Mouse (Mus musculus) left cerebral cortex, adult 18-20 months (tissue): ENCODE results near the gene Lbhd1. TPM values are rescaled to one million over a fixed set of nuclear protein-coding genes. Genes with fewer than 3 reads are reported as not detected.

ENCODE experiments used
- microRNA-seq, 2 experiments: library from miRNA; unstranded; fragments of <30 nt; microRNA quantifications; one replicate each; pipeline ENCODE4 v1.2.0; 2021
- total RNA-seq, 2 experiments: library from RNA; stranded (reverse); gene quantifications; 2 replicates each; pipeline ENCODE4 v1.2.3; 2021

Gene Lbhd1
- total RNA-seq, 2 experiments from 2014 or later = 8.2 TPM

Small RNAs within 50 kb of the gene (microRNA-seq; reads per million reads assigned to microRNA genes)
- 0.25 to 0.42 reads per million in 2 experiments for gene Mir5136

Other genes starting within 250 kb of the Lbhd1 start
- gene Chrm1, start 219.9 kb upstream of the Lbhd1 start, total RNA-seq = 100 to 1,000 TPM; 141 to 144 TPM
- gene Slc3a2, start 160.4 kb upstream of the Lbhd1 start, total RNA-seq = 100 to 1,000 TPM; 148 to 152 TPM
- 10 to 100 TPM; 46.9 to 50.5 TPM for gene Wdr74, start 147.9 kb upstream of the Lbhd1 start, total RNA-seq
- gene 1700092M07Rik, start 143.0 kb upstream of the Lbhd1 start, total RNA-seq = 1 to 10 TPM in 1 of 2 experiments, under 1 TPM in 1; 0.94 to 1.5 TPM
- gene Stx5a, start 142.3 kb upstream of the Lbhd1 start, total RNA-seq = 10 to 100 TPM; 70.1 to 72.7 TPM
- 10 to 100 TPM; 78.1 to 88.5 TPM for gene Nxf1, start 126.7 kb upstream of the Lbhd1 start, total RNA-seq
- 10 to 100 TPM; 57.3 to 63.7 TPM for gene Tmem223, start 112.7 kb upstream of the Lbhd1 start, total RNA-seq
- 1 to 10 TPM; 7.6 to 7.8 TPM for gene Tmem179b, start 109.3 kb upstream of the Lbhd1 start, total RNA-seq
- 10 to 100 TPM; 13.7 to 15.9 TPM for gene Taf6l, start 97.3 kb upstream of the Lbhd1 start, total RNA-seq
- 100 to 1,000 TPM; 106 to 107 TPM for gene Polr2g, start 85.2 kb upstream of the Lbhd1 start, total RNA-seq
- gene Zbtb3, start 81.2 kb upstream of the Lbhd1 start, total RNA-seq = 1 to 10 TPM; 5.5 to 6.0 TPM
- 10 to 100 TPM; 38.7 to 42.4 TPM for gene Ttc9c, start 64.4 kb upstream of the Lbhd1 start, total RNA-seq
- gene Hnrnpul2, start 63.7 kb upstream of the Lbhd1 start, total RNA-seq = 100 to 1,000 TPM; 123 to 127 TPM
- 1 to 10 TPM in 1 of 2 experiments, not detected in 1; 2.3 TPM for gene AC129217.1, start 54.0 kb upstream of the Lbhd1 start, total RNA-seq
- 100 to 1,000 TPM in 1 of 2 experiments, 10 to 100 TPM in 1; 98.1 to 112 TPM for gene Bscl2, start 46.3 kb upstream of the Lbhd1 start, total RNA-seq
- 100 to 1,000 TPM; 181 to 184 TPM for gene Gng3, start 44.5 kb upstream of the Lbhd1 start, total RNA-seq
- 1 to 10 TPM; 1.2 to 1.7 TPM for gene Lrrn4cl, start 33.0 kb upstream of the Lbhd1 start, total RNA-seq
- 10 to 100 TPM; 91.4 to 96.7 TPM for gene Ubxn1, start 12.2 kb upstream of the Lbhd1 start, total RNA-seq
- gene Uqcc3, start 2.8 kb upstream of the Lbhd1 start, total RNA-seq = 10 to 100 TPM; 29.7 to 37.1 TPM
- gene Gm49403, start 198 bp downstream of the Lbhd1 start, total RNA-seq = not detected
- 10 to 100 TPM; 20.2 to 23.0 TPM for gene 1810009A15Rik, start 5.1 kb downstream of the Lbhd1 start, total RNA-seq
- 1 to 10 TPM; 2.1 to 3.8 TPM for gene Gm49416, start 5.2 kb downstream of the Lbhd1 start, total RNA-seq
- gene Ints5, start 9.3 kb downstream of the Lbhd1 start, total RNA-seq = 10 to 100 TPM; 23.9 to 24.6 TPM
- 10 to 100 TPM; 93.2 to 93.8 TPM for gene Ganab, start 14.3 kb downstream of the Lbhd1 start, total RNA-seq
- gene B3gat3, start 36.6 kb downstream of the Lbhd1 start, total RNA-seq = 100 to 1,000 TPM; 188 to 189 TPM
- 1 to 10 TPM; 6.4 to 7.6 TPM for gene Rom1, start 45.6 kb downstream of the Lbhd1 start, total RNA-seq
- 10 to 100 TPM in 1 of 2 experiments, 1 to 10 TPM in 1; 9.0 to 11.5 TPM for gene Eml3, start 45.8 kb downstream of the Lbhd1 start, total RNA-seq
- gene Mta2, start 58.1 kb downstream of the Lbhd1 start, total RNA-seq = 10 to 100 TPM; 49.6 to 49.8 TPM
- 10 to 100 TPM; 22.5 to 23.7 TPM for gene Tut1, start 70.1 kb downstream of the Lbhd1 start, total RNA-seq
- gene Eef1g, start 83.3 kb downstream of the Lbhd1 start, total RNA-seq = 100 to 1,000 TPM; 251 to 256 TPM
- 10 to 100 TPM; 18.6 to 23.5 TPM for gene Ahnak, start 105.6 kb downstream of the Lbhd1 start, total RNA-seq
- not detected for gene Scgb1a1, start 204.2 kb downstream of the Lbhd1 start, total RNA-seq